Mouse (Mus musculus) regulatory T cell (primary cell): ENCODE measurements around the gene Galnt9.

ENCODE experiments used
- in situ Hi-C: fragments of 300-600 bp; cut with MboI, MseI; formaldehyde crosslinking; loops from one replicate; pipeline ENCODE4 v1.15.1; 2025; ENCODE audit warnings: high pct_unique_total_duplicates

The Galnt9 gene

DNA sequence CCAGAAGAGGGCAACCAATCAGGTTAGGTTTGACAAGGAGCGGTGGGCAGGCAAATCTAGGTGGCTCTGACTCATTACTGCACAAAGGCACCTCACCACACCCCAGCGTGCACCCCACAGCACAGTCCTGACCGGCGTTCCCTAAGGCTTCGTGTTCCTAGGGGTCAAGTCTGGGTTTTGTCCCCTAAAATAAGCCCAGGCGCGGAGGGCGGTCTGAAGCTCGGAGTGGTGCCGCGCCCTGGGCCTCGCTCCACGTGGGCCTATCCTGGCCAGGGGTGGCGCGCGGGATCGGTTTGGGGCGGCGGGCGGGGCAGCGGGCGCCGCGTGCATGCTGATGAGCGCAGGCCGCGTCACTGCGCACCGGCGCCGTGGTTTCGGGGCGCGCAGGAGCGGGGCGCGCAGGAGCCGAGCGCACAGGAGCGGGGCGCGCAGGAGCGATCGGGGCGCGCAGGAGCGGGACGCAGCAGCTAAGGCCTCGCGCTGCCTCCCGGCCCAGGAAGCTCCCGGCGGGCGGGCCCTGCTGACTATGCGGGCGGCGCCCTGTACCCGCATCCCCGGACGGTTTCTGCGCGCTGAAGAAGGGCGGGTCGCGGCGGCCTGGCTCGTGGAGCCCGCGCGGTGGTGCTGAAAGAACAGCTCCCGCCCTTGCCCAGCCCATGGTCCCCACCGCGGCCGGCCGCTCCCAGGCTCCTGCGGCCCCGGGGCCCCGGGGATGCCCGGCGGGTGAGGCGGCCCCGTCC lies at the start of gene Galnt9:
Galnt9 (plus strand) TSS at position 405 of the 740 bp plus-strand sequence.
- in situ Hi-C loops: no loop called here

DNA sequence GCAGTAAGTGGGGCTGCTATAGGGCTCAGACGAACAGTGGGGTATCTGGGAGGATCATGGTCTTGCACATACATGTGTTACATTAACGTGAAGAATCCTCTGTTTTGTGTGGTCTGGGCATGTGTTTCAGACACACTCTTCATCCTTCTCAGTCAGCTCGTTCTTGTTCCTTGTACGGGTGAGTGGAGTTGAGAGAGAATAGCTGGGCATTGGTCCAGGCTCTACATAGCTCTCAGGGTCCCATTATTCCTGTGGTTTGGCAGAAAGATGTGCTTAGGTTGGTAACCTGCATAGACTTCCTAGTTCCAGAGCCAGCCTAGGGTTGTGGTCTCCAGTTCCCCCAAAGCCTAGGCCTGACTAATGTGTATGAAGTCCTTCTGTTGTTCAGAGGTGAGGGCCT lies 49.8 kb upstream of the Galnt9 start:
- in situ Hi-C loops: no loop called here

DNA sequence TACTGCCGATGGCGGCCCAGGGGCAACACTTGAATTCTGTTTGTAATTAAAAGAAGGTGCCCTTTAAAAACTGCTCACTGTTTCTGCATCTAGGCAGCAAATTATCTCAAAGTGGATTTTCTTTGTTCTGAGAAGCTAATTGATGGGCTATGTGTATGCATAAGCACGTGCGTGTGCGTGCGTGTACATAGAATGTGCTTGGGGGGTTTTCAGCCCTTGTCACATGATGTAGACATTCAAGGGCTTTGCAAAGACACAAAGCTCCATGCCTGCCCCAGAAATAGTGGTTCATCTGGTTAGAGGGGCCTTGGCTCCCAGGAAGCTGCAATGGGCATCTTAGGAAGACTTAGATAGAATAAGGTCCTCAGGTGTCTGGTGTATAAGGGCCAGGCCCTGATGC lies 49.1 kb upstream of the Galnt9 start:
- in situ Hi-C loops: loop anchor here (5.0 kb wide), 1 partner anchor 137 kb away; no protein-coding TSS in a partner anchor

DNA sequence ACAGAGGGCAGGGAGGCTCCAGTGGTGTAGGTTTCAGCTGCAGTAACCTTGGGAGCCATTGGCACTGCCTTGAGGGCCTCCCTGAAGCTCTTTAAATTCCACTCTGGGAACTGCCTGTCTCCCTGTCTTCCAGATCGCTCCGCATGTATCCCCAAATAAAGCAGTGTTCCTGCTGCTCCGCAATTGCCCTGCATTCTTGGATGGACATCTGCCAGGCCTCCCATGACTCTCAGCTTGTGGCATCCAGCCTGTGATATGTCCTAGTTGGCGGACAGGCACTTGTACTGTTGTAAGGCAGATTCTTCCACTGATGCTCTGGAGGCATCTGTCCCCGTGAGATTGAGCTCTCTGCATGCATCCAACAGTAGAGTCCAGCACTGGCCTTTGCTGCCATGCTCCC lies 46.6 kb upstream of the Galnt9 start:
- in situ Hi-C loops: loop anchor here (5.0 kb wide), 1 partner anchor 135 kb away; no protein-coding TSS in a partner anchor

DNA sequence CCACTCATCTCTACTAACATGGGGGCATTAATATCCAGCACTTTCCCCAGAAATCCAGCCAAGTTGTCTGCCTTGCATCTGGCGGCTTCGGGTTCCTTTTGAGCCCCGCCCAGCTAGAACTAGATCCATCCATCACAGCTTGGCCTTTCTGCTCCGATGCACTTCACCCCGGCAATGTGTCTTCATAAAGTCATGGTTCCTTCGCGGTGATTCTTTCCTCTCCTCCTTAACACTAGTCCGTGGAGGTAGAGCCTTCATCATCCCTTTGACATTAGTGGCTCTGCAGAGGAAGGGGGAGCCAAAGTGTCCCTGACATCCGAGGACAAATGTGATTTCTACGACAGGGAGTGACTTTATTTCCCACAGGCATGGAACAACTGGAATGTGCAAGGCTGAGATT lies 46.1 kb upstream of the Galnt9 start:
- in situ Hi-C loops: loop anchor here (5.0 kb wide), 1 partner anchor 134 kb away; no protein-coding TSS in a partner anchor

DNA sequence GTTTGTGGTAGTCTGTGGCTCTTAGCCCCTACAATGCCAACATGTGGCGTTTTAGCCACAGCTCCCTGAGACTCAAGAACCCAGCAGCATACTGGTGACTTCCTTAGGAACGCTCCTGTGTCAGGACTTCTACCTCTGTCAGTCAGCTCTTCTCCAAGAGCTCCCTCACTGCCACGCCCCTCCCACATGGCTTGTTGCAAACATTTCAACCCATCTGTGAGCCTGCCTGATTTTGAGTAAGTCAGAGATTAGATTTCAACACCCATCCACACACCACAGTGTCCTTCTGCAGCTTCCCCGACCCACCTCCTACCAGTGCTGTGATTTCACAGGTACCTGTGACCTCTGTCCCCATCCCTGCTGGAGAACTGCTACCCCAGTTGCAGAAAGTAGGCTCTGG lies 43.9 kb upstream of the Galnt9 start:
- in situ Hi-C loops: no loop called here

DNA sequence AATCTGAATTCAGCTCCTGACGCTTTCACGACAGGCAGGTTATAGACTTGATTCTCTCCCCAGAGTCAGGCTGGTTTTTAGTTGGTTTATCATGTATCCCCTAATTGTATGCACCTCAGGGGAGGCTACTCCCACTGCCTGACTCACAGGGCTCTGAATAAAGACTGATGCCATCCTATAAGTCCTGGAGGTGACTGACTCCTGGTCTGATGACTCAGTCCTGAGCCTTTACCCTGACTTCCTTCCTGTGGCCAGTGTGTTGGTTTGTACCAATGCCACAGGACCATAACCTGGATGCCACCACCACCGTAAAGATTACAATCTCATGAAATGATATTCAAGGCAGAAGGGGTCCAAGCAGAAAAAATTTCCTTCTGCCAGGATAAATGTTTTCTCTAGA lies 40.8 kb upstream of the Galnt9 start:
- in situ Hi-C loops: no loop called here

DNA sequence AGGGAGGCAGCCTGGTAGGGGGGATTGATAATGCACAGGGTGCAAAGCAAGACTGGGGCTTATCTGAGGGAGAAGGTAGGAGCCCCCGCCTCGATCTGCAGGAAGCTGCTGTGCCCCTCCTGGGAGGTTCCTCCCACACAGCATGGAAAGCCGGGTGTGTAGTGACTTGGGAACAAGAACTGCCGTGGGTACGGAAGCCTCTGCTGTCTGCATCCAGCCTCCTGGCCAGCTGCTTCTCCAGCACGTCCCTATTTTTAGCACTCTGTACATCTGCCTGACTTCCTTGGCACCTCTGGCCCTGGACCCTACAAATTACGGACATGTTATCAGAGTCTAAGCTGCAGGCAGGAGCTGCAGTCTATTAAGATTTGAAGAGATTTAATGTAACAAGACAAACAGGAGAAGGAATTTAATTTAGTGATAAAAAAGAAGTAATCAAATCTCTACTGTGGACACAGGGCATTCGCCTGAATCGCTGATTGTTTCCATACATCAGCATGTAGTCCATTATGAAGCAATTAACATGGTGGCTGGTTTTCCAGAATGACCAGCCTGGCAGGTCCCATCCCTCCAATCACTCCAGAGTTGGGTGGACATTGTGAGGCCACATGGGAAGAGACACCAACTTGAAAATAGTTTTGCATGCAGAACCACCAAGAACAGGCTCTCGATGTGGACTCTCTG lies 38.4 kb upstream of the Galnt9 start:
- in situ Hi-C loops: no loop called here

DNA sequence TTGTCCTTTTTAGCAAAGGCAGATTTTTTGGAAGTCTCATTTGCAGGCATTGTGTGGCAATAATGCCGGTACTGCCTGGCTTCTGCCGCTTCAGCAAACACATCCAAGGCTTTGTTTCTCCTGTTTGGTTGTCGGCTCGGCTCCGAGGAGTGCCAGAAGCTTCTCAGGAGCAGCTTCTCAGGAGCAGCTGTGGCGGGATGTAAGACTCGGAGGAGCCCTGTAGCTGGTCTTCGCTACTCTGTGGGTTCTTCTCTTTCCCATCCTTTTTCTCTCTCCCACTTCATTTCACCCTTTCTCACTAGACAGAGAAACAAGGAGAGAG lies 37.9 kb upstream of the Galnt9 start:
- in situ Hi-C loops: no loop called here

DNA sequence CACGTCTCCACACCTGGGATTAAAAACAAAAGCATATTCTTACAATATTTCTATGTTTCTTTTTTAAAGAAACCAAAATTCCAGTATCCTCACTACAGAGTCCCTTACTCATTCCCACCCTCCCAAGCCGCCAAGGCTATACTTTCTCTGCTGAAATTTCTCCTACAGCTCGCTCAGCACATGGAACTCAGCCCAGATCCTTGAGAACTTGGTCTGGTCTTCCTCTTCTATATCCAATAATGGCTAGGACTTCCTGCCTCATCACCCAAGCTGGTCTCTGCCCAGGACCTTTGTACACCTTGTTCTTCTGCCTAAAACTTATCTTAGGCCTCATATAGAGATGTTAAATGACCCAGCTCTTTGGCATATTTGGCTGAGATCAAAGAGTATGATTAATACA lies 37.3 kb upstream of the Galnt9 start:
- in situ Hi-C loops: no loop called here

DNA sequence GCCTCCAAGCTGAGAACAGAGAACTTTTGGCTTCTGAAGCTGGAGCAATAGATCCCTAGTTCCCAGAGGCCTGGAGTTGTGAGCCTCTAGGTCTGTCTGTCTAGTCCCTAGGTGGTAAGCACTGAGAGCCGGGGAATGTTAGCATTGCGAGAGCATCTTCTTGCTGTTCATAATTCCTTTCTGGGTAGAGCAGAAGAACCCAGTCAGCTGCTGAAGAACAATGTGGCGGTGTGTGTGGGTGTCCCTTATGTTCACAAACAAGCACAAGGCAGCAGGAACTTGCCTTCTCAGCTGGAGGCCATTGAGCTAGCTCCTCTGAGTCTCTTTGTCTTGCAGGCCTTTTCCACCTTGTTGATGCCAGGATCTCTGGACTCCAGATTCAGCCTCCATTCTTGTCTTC lies 36.2 kb upstream of the Galnt9 start:
- in situ Hi-C loops: no loop called here

DNA sequence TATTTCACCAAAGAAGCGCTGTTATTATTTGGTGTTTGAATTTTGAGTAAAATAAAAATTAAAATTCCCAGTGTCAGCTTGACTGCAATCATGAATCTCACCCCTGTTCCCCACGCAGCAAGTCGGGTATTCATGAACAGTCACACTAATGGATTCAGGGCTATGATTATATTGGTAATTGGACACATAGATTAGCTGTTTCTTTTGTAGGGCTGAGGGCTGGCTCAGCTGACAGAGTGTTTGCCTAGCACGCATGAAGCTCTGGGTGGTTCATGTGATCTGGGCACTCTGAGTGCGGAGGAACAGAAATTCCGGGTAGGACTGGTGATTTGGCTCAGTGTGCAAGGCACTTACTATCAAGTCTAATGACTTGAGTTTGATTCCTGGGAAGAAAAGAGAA lies 33.8 kb upstream of the Galnt9 start:
- in situ Hi-C loops: no loop called here

DNA sequence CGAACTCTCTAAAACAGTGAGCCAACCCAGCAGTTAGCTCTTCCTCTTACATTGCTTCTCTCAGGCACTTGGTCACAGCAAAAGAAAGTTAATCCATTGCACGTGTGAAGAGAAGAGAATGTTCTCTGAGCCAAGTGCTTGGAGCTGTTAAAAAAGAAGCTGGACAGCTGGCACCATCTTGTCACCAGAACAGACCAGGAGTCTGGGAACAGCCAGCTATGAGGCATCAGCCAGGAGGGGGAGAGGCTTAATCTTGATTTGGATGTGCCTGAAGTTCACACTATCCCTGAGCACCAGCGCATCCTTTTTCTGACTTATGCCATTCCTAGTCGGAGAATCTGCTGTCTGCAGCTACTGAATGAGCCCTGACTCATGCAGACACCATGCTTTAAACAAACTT lies 30.4 kb upstream of the Galnt9 start:
- in situ Hi-C loops: no loop called here

DNA sequence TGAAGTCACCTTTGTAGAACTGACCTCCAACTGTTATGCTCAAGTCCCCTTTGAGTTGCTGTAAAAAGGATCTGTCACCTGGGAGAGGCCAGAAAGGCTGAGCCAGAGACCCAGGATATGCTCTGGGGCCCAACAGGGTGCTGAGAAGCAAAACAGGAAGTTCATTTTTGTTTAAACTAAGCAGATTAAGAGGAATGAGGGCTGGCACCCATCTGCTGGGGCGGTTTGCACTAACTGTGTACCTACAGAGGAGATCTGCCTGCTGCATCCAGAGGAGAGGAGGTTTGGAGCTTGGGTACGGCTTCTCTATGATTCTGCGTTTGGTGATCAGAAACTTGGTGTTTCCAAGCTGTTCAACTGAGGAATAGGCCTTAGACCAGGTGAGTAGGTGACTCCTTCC lies 29.5 kb upstream of the Galnt9 start:
- in situ Hi-C loops: no loop called here

DNA sequence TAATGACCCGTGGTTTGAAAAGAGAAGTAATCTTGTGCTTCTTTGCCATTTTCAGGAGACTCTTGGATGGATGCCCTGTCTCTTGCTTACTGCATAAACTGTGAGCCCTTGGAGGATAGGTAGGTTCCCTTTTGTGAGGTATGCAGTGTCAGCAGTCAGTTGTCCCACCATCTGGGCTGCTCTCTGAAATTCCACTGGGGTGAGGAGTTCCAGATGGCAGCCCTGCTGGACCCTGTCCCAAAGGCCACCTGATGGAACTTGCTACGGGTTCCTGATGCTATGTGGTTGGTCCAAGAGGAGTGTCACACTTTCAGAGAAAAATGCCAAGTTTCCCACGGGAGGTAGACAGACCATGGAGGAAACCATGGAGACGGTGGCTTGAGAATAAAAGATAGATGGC lies 27.8 kb upstream of the Galnt9 start:
- in situ Hi-C loops: no loop called here

DNA sequence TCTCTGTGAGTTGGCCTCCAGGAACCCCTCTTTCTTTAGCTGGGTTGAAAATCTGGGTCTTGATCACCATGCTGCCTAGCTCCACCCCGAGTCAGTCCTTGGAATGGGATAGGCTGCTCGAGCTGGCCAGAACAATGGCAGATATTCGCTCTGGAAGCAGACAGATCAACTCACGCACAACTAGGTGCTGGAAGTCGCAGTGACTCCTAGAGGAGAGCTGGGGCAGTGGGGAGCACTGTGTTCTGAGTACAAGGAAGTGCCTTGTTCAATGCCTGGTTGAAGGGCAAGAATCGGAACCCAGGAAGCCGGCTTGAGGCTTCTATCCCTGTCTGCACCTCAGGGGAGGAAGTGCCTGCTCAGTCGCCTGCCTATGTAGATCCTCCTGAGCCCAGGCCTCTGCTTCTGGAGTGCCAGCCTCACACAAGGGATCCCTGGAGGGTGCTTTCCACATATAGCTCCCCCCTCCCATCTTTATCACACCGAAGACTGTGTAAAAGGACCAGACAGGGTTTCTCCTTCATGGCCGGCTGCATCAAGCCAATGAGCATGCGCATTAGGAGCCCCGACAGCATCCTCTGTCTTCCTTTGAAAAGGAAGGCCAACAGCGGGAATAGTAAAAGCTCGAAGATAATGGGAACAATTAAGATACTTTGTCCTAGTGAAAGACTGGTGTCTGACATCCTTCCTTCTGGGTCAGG lies 25.9 kb upstream of the Galnt9 start:
- in situ Hi-C loops: no loop called here

DNA sequence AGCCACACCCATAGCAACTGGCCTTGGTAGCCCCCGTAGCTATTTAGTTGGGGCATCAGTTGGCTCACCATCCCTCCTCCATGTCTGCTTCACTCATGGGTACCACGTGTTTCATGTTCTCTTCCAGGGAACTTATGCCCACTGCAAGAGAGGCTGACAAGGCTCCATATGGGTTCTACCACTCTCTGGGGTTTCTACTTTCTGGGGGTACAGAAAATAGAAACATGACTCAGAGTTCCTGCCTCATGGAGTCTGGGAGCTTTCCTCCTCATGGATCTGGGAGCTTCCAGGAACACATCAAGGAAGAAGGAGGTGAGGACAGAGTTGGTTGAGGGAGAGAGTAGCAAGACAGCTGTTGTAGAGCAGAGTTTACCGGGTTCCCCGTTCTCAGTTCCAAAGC lies 23.2 kb upstream of the Galnt9 start:
- in situ Hi-C loops: no loop called here

DNA sequence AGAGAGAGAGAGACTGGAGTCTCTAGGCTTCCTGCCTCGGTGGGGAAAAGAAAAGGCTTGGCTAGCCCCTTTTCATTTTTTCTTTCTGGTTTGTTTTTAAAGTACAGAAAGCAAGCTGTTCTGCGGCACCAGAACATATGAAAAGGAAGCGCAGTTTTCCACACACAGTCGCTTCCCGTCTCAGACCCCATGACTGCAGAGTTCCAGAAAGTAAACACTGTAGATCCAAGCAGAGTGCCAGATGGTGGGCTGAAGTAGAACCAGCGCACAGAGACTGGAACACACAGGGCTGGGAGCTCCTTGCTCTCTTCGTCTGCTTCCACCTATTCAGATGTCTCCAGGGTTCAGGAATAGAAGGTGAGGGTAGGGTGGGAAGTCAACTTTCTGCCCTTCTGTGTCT lies 22.3 kb upstream of the Galnt9 start:
- in situ Hi-C loops: no loop called here

DNA sequence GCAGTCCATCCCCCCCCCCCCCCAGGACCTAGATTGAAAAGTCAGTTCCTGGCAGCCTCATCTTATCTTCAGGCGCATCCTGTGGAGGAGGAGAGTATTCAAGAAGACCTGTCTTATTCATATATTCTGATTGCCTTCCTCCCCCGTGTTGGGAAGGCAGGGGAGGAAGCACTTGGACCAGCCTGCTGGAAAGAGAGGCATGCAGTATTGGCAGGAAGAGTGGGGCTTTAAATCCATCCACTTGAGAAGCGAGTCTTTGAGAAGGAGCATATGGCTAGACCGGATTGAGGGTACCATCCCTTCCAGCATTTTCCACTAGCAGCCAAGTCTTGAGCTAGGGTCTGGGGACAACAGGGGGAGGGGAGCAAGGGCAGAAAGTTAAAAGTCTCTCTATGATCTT lies 20.9 kb upstream of the Galnt9 start:
- in situ Hi-C loops: no loop called here

DNA sequence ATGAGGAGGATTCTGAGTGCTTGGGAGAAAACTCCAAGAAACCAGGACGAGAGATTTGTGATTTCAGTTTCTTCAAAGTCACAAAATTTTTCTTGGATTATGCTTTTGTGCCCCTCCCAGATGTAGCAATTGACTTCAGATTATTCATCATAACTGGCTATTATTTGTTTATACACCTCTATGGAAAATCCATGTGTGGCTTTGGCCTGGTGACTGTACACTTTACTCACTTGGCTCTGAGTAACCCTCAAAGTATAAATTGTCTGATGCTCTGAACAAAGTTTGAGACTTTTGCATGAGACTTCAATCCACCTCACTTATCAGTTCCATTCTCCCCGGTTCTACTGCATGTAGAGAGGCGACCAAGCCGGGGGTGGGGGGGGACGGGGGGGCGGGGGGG lies 18.5 kb upstream of the Galnt9 start:
- in situ Hi-C loops: no loop called here

DNA sequence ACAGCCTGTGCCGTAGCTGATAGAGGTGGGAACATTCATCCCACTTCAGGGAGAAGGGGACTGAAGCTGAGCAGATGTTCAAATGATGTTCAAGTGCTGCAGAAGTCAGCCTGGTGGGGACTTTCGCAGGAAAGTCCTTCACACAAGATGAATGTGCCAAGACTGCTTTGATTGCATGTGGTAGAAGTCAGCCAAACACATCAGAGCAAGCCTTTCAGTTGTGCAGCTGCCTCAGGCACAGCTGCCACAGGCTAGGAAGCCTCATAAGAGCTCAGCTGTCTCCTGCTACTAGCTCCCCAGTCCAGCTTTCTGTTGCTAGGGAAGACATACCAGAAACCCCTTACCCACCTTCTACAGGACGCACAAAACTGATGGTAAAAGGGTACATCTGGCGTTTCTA lies 17.6 kb upstream of the Galnt9 start:
- in situ Hi-C loops: no loop called here

DNA sequence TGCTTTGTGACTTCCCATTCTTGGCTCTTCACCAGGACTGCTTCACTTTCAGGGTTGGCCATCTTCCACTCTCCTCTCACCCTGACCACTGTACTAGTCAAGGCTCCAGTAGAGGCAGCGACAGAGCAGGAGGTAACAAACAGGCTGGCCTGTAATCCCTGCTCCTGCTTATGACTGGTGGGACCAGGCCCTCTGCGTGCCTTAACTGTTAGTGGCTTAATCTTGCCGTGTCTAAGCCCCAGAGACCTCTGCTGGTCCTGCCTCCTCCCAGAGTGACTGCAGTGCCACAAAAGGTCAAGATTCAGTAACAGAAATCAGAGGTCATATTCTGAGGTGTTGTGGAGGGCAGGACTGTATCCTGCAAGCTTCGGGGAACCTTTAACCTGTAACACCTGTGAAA lies 13.1 kb upstream of the Galnt9 start:
- in situ Hi-C loops: no loop called here

DNA sequence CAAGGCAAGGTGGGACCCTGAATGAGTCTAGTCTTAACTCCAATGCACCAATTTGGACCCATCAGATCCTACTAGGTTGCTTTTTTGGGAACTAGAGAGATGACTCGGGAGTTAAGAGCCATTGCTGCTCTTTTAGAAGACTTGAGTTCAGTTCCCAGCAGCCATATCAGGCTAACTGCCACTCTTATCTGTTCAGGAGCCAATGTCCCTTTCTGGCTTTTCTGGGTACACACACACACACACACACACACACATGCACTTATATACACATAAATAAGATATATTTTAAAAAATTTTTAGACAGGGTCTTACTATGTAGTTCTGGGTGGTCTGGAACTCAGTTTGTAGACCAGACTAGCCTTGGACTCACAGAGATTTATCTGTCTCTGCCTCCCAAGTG lies 9.8 kb upstream of the Galnt9 start:
- in situ Hi-C loops: no loop called here
